ENCODE assay signal across 8 mouse cellular contexts in the genomic region with DNA sequence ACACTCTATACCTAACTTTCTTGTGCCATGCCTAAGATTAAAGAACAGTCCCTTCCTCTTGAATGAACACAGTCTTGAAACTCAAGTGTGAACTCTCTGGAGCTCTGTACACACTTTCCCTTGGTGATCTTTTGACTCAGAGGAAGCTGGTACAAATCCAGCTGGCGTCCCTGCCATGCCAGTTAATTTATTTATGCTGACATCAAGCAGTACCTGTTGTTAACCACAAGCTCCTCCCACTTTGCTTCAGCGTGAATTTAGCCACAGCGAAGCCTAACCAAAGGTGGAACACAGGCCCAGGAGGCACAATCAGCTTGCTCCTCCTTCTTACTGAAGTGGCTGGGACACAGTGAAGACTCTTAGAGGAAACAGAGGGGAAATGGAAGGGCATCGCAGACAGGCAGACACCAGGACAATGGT. TPM values are rescaled to one million over a fixed set of nuclear protein-coding genes. Genes with fewer than 3 reads are reported as not detected.
DNase-seq lines count a peak whose midpoint lies in the region; ATAC-seq lines count a peak whose summit lies in the region.

No protein-coding gene starts in this region.

- 9% methylated on average over 4 of the region's 4 CpGs for WGBS in forebrain, embryonic 11.5 days
- 11% methylated on average over 4 of the region's 4 CpGs for WGBS in kidney, embryonic 14.5 days
- WGBS in stomach, embryonic 16.5 days: 14% methylated on average over 4 of the region's 4 CpGs

- ATAC-seq in forebrain, embryonic 11.5 days (replicated peaks; ENCODE audit: low FRiP score): peak; percentile 61
- peak; percentile 56; the same call in 1 of the 2 replicates for ATAC-seq in kidney, embryonic 14.5 days (ENCODE audit: low FRiP score, low TSS enrichment)
- ATAC-seq in stomach, embryonic 16.5 days (ENCODE audit: insufficient read depth, low FRiP score): no peak

- H3K4me1 ChIP-seq in forebrain, embryonic 11.5 days (replicated peaks; ENCODE audit: control insufficient read depth, insufficient read depth, low read length): peaks cover 2% of the 10 kb centered on the region; the same call in 1 of the 2 replicates
- H3K4me1 ChIP-seq in kidney, embryonic 14.5 days (ENCODE audit: control insufficient read depth, insufficient read depth, low read length): 0 out of 2 replicates have a peak, but pooled peaks cover 3% of the 10 kb centered on the region
- peaks cover 7% of the 10 kb centered on the region for H3K4me1 ChIP-seq in stomach, embryonic 16.5 days (ENCODE audit: control insufficient read depth, insufficient read depth, low read length)

- peak; percentile 43 for DNase-seq in urinary bladder, postnatal 14 days (ENCODE audit: low spot score)
- no peak for DNase-seq in urinary bladder, adult 2 months (ENCODE audit: low spot score)
- no peak for DNase-seq in forebrain, embryonic 11.5 days (ENCODE audit: low spot score)
- peak; percentile 71 for DNase-seq in lung, postnatal 25 days (ENCODE audit: low spot score)
- no peak for DNase-seq in layer of hippocampus, adult 9-11 months
- no peak for DNase-seq in right cerebral cortex, postnatal 10 days (ENCODE audit: low spot score in 2 of 2)

- H3K36me3 ChIP-seq in forebrain, embryonic 11.5 days (ENCODE audit: control insufficient read depth, insufficient read depth, low read length): no peaks in the 10 kb centered on the region
- no peaks in the 10 kb centered on the region for H3K36me3 ChIP-seq in kidney, embryonic 14.5 days (ENCODE audit: control insufficient read depth, insufficient read depth, low read length)
- H3K36me3 ChIP-seq in stomach, embryonic 16.5 days (ENCODE audit: control insufficient read depth, insufficient read depth, low read length): no peaks in the 10 kb centered on the region

- no peak overlapping the region for H3K9ac ChIP-seq in forebrain, embryonic 11.5 days (ENCODE audit: low read length)
- no peak overlapping the region for H3K9ac ChIP-seq in kidney, embryonic 14.5 days (ENCODE audit: low read depth, low read length)
- H3K9ac ChIP-seq in stomach, embryonic 16.5 days (ENCODE audit: low read length): peak overlapping the region; percentile 26; the same call in 1 of the 2 replicates

- no peak overlapping the region for H3K27ac ChIP-seq in forebrain, embryonic 11.5 days (ENCODE audit: low read depth, low read length)
- H3K27ac ChIP-seq in kidney, embryonic 14.5 days (ENCODE audit: low read depth, low read length): no peak overlapping the region
- no peak overlapping the region for H3K27ac ChIP-seq in stomach, embryonic 16.5 days (ENCODE audit: low read length)

- H3K4me3 ChIP-seq in forebrain, embryonic 11.5 days (ENCODE audit: low read depth, low read length): no peak overlapping the region
- H3K4me3 ChIP-seq in kidney, embryonic 14.5 days (ENCODE audit: low read length): no peak overlapping the region; the same call in 1 of the 2 replicates
- no peak overlapping the region for H3K4me3 ChIP-seq in stomach, embryonic 16.5 days (replicated peaks; ENCODE audit: low read length)

- H3K27me3 ChIP-seq in forebrain, embryonic 11.5 days (ENCODE audit: control insufficient read depth, insufficient read depth, low read length): no peaks in the 10 kb centered on the region
- H3K27me3 ChIP-seq in kidney, embryonic 14.5 days (ENCODE audit: control insufficient read depth, insufficient read depth, low read length): no peaks in the 10 kb centered on the region
- H3K27me3 ChIP-seq in stomach, embryonic 16.5 days (ENCODE audit: control insufficient read depth, insufficient read depth, low read length): no peaks in the 10 kb centered on the region

- H3K4me2 ChIP-seq in forebrain, embryonic 11.5 days (ENCODE audit: low read depth, low read length, severe bottlenecking): peak overlapping the region; percentile 24
- H3K4me2 ChIP-seq in kidney, embryonic 14.5 days (replicated peaks; ENCODE audit: low read depth, low read length): 0 out of 2 replicates have a peak overlapping the region, but pooled peaks have one; percentile 15
- H3K4me2 ChIP-seq in stomach, embryonic 16.5 days (ENCODE audit: low read depth, low read length): peak overlapping the region; percentile 29; the same call in 1 of the 2 replicates

- no peaks in the 10 kb centered on the region for H3K9me3 ChIP-seq in forebrain, embryonic 11.5 days (ENCODE audit: control insufficient read depth, low read length)
- no peaks in the 10 kb centered on the region for H3K9me3 ChIP-seq in kidney, embryonic 14.5 days (ENCODE audit: control insufficient read depth, low read length)
- H3K9me3 ChIP-seq in stomach, embryonic 16.5 days (replicated peaks; ENCODE audit: control insufficient read depth, low read length): no peaks in the 10 kb centered on the region

RNA-seq across cellular contexts. Expression of gene Aicda, which starts 20.7 kb away (rescaled TPM):
- polyA plus RNA-seq in urinary bladder, adult 2 months (2012; rRNA removed): not detected in 2 replicates
- polyA plus RNA-seq in forebrain, embryonic 11.5 days (2014; fragmentation: Nextera tagmentation; extraction: Ambion mirVana): not detected in 2 replicates
- not detected in 2 replicates for polyA plus RNA-seq in kidney, embryonic 14.5 days (2014; fragmentation: Nextera tagmentation; extraction: Ambion mirVana)
- polyA plus RNA-seq in stomach, embryonic 16.5 days (2015; fragmentation: Nextera tagmentation; extraction: Ambion mirVana): 0.14 TPM in 1 of 2 replicates, not detected in the other

RNA-seq across cellular contexts. Expression of gene Mfap5, which starts 27.2 kb away (rescaled TPM):
- polyA plus RNA-seq in urinary bladder, adult 2 months (2012; rRNA removed): 117 and 143 TPM in 2 replicates
- 0.77 and 1.3 TPM in 2 replicates for polyA plus RNA-seq in forebrain, embryonic 11.5 days (2014; fragmentation: Nextera tagmentation; extraction: Ambion mirVana)
- 10.4 and 12.8 TPM in 2 replicates for polyA plus RNA-seq in kidney, embryonic 14.5 days (2014; fragmentation: Nextera tagmentation; extraction: Ambion mirVana)
- polyA plus RNA-seq in stomach, embryonic 16.5 days (2015; fragmentation: Nextera tagmentation; extraction: Ambion mirVana): 86.4 and 115 TPM in 2 replicates

RNA-seq across cellular contexts. Expression of gene Rimklb, which starts 34.3 kb away (rescaled TPM):
- 0.51 and 0.93 TPM in 2 replicates for polyA plus RNA-seq in urinary bladder, adult 2 months (2012; rRNA removed)
- 62.9 and 64.9 TPM in 2 replicates for polyA plus RNA-seq in forebrain, embryonic 11.5 days (2014; fragmentation: Nextera tagmentation; extraction: Ambion mirVana)
- polyA plus RNA-seq in kidney, embryonic 14.5 days (2014; fragmentation: Nextera tagmentation; extraction: Ambion mirVana): 19.9 and 23.2 TPM in 2 replicates
- polyA plus RNA-seq in stomach, embryonic 16.5 days (2015; fragmentation: Nextera tagmentation; extraction: Ambion mirVana): 6.6 and 7.3 TPM in 2 replicates

Comparison
In these comparisons a context has a peak if more than half of its experiments do, and no peak if none do; other contexts are left out.
1. DNase-seq: peak in urinary bladder, postnatal 14 days (single experiment) and lung, postnatal 25 days (single experiment); none in urinary bladder, adult 2 months (single experiment), forebrain, embryonic 11.5 days (single experiment), layer of hippocampus, adult 9-11 months (single experiment) and right cerebral cortex, postnatal 10 days (0 of 2).
2. Peak in every context shown above with its lines, with median percentiles within 50 percentile points of each other: H3K4me2 ChIP-seq.